Mouse (Mus musculus) C2C12 (cell line): ENCODE measurements around the gene Prss28.

Source experiments
- CEBPB ChIP-seq: IDR thresholded peaks from one replicate; pipeline ENCODE4 v1.6.1; 2011; ENCODE audit warnings: low read depth, mild to moderate bottlenecking, control low read depth, moderate library complexity
- CTCF ChIP-seq: IDR thresholded peaks from one replicate; pipeline ENCODE4 v1.5.1; 2011; ENCODE audit not compliant: control insufficient read depth, insufficient read depth, insufficient read length
- FOSL1 ChIP-seq: IDR thresholded peaks from one replicate; pipeline ENCODE4 v1.8.0; 2011; ENCODE audit warnings: mild to moderate bottlenecking, low read length; ENCODE audit not compliant: poor library complexity, insufficient read depth, severe bottlenecking
- MAX ChIP-seq: IDR thresholded peaks from one replicate; pipeline ENCODE4 v1.6.1; 2011; ENCODE audit warnings: mild to moderate bottlenecking, control low read depth
- MYOD1 ChIP-seq: IDR thresholded peaks from one replicate; pipeline ENCODE4 v1.6.1; 2011; ENCODE audit warnings: low read depth; ENCODE audit not compliant: control insufficient read depth, insufficient read length
- MYOG ChIP-seq: IDR thresholded peaks from one replicate; pipeline ENCODE4 v1.6.1; 2011; ENCODE audit not compliant: control insufficient read depth, insufficient read length; ENCODE audit errors: extremely low read depth
- USF1 ChIP-seq: IDR thresholded peaks from one replicate; pipeline ENCODE4 v1.6.1; 2011; ENCODE audit warnings: low read depth, mild to moderate bottlenecking, control low read depth, moderate library complexity

- TF ChIP-seq MYOG (no peak), CEBPB (no peak), CTCF (peak; percentile 60), MYOD1 (no peak), MAX (no peak), FOSL1 (no peak), USF1 (no peak)
These were observed 23.4 kb upstream of the Prss28 start for GRCm38 (mm10) chr17:25285033-25285432.
